Mouse (Mus musculus): ENCODE measurements around the gene Tob2. TPM values are rescaled to one million over a fixed set of nuclear protein-coding genes. Genes with fewer than 3 reads are reported as not detected.
A peak's percentile ranks its signal among the peaks of the same experiment; 100 is the strongest.

Gene Tob2
- polyA plus RNA-seq, 1 experiment from 2014 or later, result 15.7 TPM

DNA sequence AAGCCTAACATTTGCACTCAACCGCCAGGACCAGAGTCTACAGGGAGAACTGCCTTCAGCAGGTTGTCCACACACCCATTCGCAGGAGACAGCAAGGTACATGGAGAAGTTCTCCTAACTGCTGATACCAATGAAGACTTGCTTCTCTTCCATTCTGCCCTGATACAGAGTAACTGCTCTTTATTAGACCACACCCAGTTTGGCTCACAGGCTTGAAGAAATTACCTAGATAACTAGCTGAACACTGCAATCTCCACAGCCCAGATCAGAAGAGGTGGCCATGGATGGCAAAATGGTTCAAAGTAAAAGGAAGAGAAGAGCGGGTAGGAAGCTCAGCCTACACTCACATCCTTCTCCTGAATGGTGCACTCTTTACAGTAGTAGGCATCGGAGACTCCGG lies 11.4 kb upstream of the Tob2 start:
- H3K9me3 ChIP-seq (ENCODE audit: control insufficient read depth, low read length), result no peaks in the 10 kb centered on the region
- no peak overlapping the region for H3K4me2 ChIP-seq (ENCODE audit: low read length)
- ATAC-seq, result no peak
- H3K27me3 ChIP-seq (replicated peaks; ENCODE audit: control insufficient read depth, insufficient read depth, low read length), result no peaks in the 10 kb centered on the region
- H3K4me1 ChIP-seq (ENCODE audit: control insufficient read depth, insufficient read depth, low read depth, low read length), result peaks cover 18% of the 10 kb centered on the region
- H3K36me3 ChIP-seq (ENCODE audit: control insufficient read depth, insufficient read depth, low read length), result peaks cover 34% of the 10 kb centered on the region
- H3K4me3 ChIP-seq (ENCODE audit: low read length), result no peak overlapping the region
- 98% methylated on average over 5 of the region's 5 CpGs for WGBS
- no peak overlapping the region for H3K27ac ChIP-seq (ENCODE audit: low read depth, low read length)
- no peak overlapping the region for H3K9ac ChIP-seq (ENCODE audit: low read depth, low read length)

DNA sequence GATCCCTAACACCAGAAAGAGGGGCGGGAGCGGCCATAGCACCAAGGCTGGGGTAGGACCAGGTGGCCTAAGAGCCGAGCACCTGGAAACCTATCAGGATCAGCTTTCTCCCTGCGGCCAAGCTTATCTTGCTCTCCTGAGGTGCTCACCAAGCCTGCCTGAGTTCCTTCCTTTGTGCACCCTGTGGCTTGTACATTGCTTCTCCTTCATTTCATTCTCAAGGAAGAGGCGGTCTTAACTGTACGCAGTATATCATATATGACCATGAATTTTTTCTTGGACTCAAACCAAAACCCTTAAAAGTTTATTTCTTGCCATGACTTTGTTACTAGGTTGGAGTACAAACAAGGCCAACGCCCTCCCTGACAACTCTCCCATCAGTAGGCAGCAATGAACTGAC lies 5.6 kb upstream of the Tob2 start:
- WGBS, result 95% methylated on average over 7 of the region's 7 CpGs
- Histone ChIP-seq H3K4me3 (ENCODE audit: low read length) (no peak overlapping the region), H3K36me3 (ENCODE audit: control insufficient read depth, insufficient read depth, low read length) (peaks cover 31% of the 10 kb centered on the region), H3K9me3 (ENCODE audit: control insufficient read depth, low read length) (no peaks in the 10 kb centered on the region), H3K4me1 (ENCODE audit: control insufficient read depth, insufficient read depth, low read depth, low read length) (peaks cover 6% of the 10 kb centered on the region; the same call in 1 of the 2 replicates), H3K9ac (ENCODE audit: low read depth, low read length) (no peak overlapping the region), H3K27ac (ENCODE audit: low read depth, low read length) (no peak overlapping the region), H3K4me2 (ENCODE audit: low read length) (no peak overlapping the region), H3K27me3 (replicated peaks; ENCODE audit: control insufficient read depth, insufficient read depth, low read length) (no peaks in the 10 kb centered on the region)
- ATAC-seq, result no peak

DNA sequence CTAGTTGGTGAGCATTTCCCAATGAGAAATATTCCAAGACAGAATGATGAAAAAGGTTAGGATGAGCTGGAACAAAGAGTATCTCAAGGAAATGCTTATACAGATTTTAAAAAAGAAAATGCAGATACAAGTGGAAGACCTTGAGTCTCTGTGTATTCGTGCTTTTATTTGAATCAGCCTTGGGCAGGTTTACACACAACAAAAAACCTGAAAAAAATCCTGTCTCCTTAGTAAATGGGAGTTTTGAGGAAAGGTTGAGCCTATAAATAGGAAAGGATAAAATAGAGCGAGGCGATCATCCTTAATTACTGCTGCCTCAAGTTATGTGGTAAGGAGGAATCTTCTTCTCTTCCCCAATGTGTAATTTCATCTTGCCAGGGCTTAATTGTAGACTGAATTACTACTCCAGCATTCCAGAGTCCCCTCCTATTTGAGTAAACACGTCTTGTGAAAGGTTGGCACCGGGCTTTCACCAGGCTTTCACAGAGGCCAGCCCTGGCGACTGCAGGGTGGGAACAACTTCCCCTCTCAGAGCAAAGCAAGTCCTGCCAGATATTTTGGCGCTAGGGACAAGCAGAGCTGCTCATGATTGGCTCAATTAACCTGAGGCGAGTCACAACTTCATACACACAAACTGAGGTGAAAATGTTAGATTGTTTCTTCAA lies 2.0 kb upstream of the Tob2 start:
- 35% methylated on average over 8 of the region's 8 CpGs for WGBS
- Histone ChIP-seq H3K27ac (ENCODE audit: low read depth, low read length) (peak overlapping the region; percentile 77), H3K4me3 (ENCODE audit: low read length) (no peak overlapping the region; the same call in 1 of the 2 replicates), H3K4me2 (ENCODE audit: low read length) (peak overlapping the region; percentile 45), H3K36me3 (ENCODE audit: control insufficient read depth, insufficient read depth, low read length) (peaks cover 10% of the 10 kb centered on the region), H3K9me3 (ENCODE audit: control insufficient read depth, low read length) (no peaks in the 10 kb centered on the region), H3K4me1 (ENCODE audit: control insufficient read depth, insufficient read depth, low read depth, low read length) (peaks cover 15% of the 10 kb centered on the region), H3K27me3 (replicated peaks; ENCODE audit: control insufficient read depth, insufficient read depth, low read length) (no peaks in the 10 kb centered on the region), H3K9ac (ENCODE audit: low read depth, low read length) (no peak overlapping the region)
- no peak for ATAC-seq

DNA sequence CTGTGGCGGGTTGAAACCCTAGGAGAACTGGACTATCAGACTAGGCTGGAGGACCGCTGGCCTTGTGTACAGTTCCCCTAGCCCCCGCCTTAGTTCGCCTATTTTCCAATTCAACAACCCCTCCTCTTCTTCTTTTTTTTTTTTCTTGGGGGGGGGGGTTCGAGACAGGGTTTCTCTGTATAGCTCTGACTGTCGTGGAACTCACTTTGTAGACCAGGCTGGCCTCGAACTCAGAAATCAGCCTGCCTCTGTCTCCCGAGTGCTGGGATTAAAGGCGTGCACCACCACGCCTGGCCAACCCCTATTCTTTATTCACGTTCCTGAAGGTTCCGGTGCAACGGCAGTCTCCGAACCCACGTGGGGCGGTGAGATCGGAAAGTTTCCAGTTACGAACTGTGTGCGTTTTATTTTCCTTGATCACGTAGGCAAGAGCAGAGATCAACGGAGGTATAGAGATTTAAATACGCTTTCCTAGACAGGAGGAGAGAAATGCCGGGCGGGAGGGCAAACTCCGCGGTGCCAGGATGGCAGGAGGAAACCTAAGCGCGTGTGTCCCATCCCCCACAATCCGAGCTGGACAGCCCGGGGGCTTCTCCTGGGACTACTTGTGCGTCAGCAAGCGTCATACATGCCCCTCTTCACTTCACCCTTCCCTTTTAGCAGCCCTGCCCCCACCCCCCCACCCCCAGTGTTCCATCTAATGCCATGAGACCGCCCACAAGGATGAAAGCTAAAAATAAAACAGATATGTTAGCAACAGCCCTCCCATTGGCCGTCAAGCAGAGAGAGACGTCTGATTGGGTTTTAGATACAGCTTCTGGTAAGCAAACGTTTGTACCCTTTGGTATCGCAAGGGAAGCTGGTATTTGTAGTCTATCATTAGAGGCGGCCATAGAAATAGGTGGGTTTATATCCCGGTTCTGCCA lies 997 bp upstream of the Tob2 start:
- Histone ChIP-seq H3K27me3 (replicated peaks; ENCODE audit: control insufficient read depth, insufficient read depth, low read length) (no peaks in the 10 kb centered on the region), H3K4me2 (ENCODE audit: low read length) (peak overlapping the region; percentile 96), H3K4me3 (ENCODE audit: low read length) (peak overlapping the region; percentile 91), H3K9me3 (ENCODE audit: control insufficient read depth, low read length) (no peaks in the 10 kb centered on the region), H3K4me1 (ENCODE audit: control insufficient read depth, insufficient read depth, low read depth, low read length) (peaks cover 23% of the 10 kb centered on the region), H3K27ac (ENCODE audit: low read depth, low read length) (peak overlapping the region; percentile 95), H3K9ac (ENCODE audit: low read depth, low read length) (peak overlapping the region; percentile 92), H3K36me3 (ENCODE audit: control insufficient read depth, insufficient read depth, low read length) (peaks cover 3% of the 10 kb centered on the region; the same call in 1 of the 2 replicates)
- WGBS, result 0% methylated on average over 39 of the region's 39 CpGs
- ATAC-seq, result peak; percentile 85

DNA sequence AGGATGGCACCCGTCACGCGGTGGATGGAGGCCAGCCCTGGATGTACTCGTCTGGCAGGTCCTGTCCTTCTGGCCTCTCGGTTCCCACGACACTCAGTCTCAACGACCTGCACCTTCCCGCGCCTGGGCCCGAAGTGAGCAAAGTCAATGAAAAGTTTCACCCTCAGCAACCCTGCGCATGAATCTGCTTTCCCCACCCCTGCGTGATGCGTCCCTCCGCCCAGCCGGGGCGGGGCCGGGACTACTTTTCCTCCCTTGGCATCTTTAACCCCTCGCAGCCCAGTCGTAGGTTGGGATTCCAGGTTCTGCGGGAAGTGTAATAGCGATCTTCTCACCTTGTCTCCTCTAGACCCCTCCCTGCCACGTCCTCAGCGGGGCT lies 469 bp downstream of the Tob2 start:
- peak; percentile 10; the same call in 1 of the 2 replicates for ATAC-seq
- WGBS, result under 1% methylated on average over 23 of the region's 23 CpGs

GRCm38 (mm10) chr15:81857724-81858116 lies 876 bp downstream of the Tob2 start:
- Histone ChIP-seq H3K27me3 (replicated peaks; ENCODE audit: control insufficient read depth, insufficient read depth, low read length) (no peaks in the 10 kb centered on the region), H3K36me3 (ENCODE audit: control insufficient read depth, insufficient read depth, low read length) (no peaks in the 10 kb centered on the region), H3K4me2 (ENCODE audit: low read length) (peak overlapping the region; percentile 96), H3K4me1 (ENCODE audit: control insufficient read depth, insufficient read depth, low read depth, low read length) (peaks cover 23% of the 10 kb centered on the region), H3K27ac (ENCODE audit: low read depth, low read length) (peak overlapping the region; percentile 95), H3K4me3 (ENCODE audit: low read length) (peak overlapping the region; percentile 91), H3K9ac (ENCODE audit: low read depth, low read length) (peak overlapping the region; percentile 92), H3K9me3 (ENCODE audit: control insufficient read depth, low read length) (no peaks in the 10 kb centered on the region)
- 0% methylated on average over 31 of the region's 33 CpGs for WGBS
- ATAC-seq, result 0 out of 2 replicates have a peak, but pooled peaks have one; percentile 5

More for the DNA sequence above, 469 bp downstream of the Tob2 start:
- H3K27ac ChIP-seq (ENCODE audit: low read depth, low read length), result peak overlapping the region; percentile 95
- no peaks in the 10 kb centered on the region for H3K9me3 ChIP-seq (ENCODE audit: control insufficient read depth, low read length)
- H3K27me3 ChIP-seq (replicated peaks; ENCODE audit: control insufficient read depth, insufficient read depth, low read length), result no peaks in the 10 kb centered on the region
- H3K36me3 ChIP-seq (ENCODE audit: control insufficient read depth, insufficient read depth, low read length), result no peaks in the 10 kb centered on the region
- peak overlapping the region; percentile 91 for H3K4me3 ChIP-seq (ENCODE audit: low read length)
- H3K9ac ChIP-seq (ENCODE audit: low read depth, low read length), result peak overlapping the region; percentile 92
- peak overlapping the region; percentile 96 for H3K4me2 ChIP-seq (ENCODE audit: low read length)
- H3K4me1 ChIP-seq (ENCODE audit: control insufficient read depth, insufficient read depth, low read depth, low read length), result peaks cover 23% of the 10 kb centered on the region

DNA sequence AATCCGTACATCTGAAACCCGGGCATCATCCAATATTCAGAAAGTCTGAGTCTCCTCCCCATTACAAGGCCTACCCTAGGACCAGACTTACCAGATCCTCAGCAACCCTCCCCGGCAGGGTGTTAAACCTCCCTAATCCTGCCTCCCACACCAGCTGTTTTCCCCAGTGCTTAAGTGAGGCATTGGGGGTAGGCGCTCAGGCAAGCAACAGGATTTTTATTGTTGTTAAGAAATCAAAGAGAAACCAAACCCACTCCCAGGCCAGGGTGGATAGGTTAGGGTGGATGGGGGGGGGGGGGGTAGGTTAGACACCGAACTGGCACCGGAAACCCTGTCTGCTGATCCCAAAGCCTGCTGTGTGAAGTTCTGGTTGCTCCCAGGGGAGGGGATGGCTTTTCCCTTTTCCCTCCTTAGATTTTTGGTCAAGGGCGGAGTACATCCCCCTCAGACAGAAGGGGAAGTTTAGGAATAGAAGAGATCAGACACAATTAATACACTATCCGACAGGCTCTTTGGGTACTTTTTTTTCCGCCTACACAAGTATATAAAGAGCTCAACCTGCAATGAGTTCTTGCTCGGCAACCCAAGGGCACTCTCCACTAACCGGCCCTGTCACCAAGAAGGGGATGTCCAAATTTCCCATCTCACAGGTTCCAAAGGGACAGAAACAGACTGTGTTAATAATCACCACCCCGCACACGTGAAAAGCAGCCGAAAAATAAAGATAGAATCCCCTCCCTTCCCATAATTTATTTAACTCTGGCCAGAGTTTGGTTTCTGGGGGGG lies 1.5 kb downstream of the Tob2 start:
- Histone ChIP-seq H3K36me3 (ENCODE audit: control insufficient read depth, insufficient read depth, low read length) (no peaks in the 10 kb centered on the region), H3K4me3 (ENCODE audit: low read length) (peak overlapping the region; percentile 91), H3K4me2 (ENCODE audit: low read length) (peak overlapping the region; percentile 96), H3K9me3 (ENCODE audit: control insufficient read depth, low read length) (no peaks in the 10 kb centered on the region), H3K27me3 (replicated peaks; ENCODE audit: control insufficient read depth, insufficient read depth, low read length) (no peaks in the 10 kb centered on the region), H3K4me1 (ENCODE audit: control insufficient read depth, insufficient read depth, low read depth, low read length) (peaks cover 23% of the 10 kb centered on the region), H3K9ac (ENCODE audit: low read depth, low read length) (peak overlapping the region; percentile 92), H3K27ac (ENCODE audit: low read depth, low read length) (peak overlapping the region; percentile 95)
- no peak for ATAC-seq
- WGBS, result under 1% methylated on average over 14 of the region's 14 CpGs

- Histone ChIP-seq H3K4me2 (ENCODE audit: low read length) (peak overlapping the region; percentile 96), H3K9ac (ENCODE audit: low read depth, low read length) (peak overlapping the region; percentile 92), H3K4me1 (ENCODE audit: control insufficient read depth, insufficient read depth, low read depth, low read length) (peaks cover 23% of the 10 kb centered on the region), H3K4me3 (ENCODE audit: low read length) (peak overlapping the region; percentile 91), H3K27ac (ENCODE audit: low read depth, low read length) (peak overlapping the region; percentile 95), H3K9me3 (ENCODE audit: control insufficient read depth, low read length) (no peaks in the 10 kb centered on the region), H3K27me3 (replicated peaks; ENCODE audit: control insufficient read depth, insufficient read depth, low read length) (no peaks in the 10 kb centered on the region), H3K36me3 (ENCODE audit: control insufficient read depth, insufficient read depth, low read length) (no peaks in the 10 kb centered on the region; the same call in 1 of the 2 replicates)
- WGBS, result under 1% methylated on average over 28 of the region's 28 CpGs
- peak; percentile 87 for ATAC-seq
These were observed 2.4 kb downstream of the Tob2 start for GRCm38 (mm10) chr15:81856030-81856790.
